Mouse (Mus musculus): Measurements from ENCODE around the gene Gm6803.
"Not testable (repeated sequence)": the region's sequence is repeated elsewhere in the genome, so short reads cannot be mapped to it uniquely, and the experiment has no call there.

Gm6803 gene

DNA sequence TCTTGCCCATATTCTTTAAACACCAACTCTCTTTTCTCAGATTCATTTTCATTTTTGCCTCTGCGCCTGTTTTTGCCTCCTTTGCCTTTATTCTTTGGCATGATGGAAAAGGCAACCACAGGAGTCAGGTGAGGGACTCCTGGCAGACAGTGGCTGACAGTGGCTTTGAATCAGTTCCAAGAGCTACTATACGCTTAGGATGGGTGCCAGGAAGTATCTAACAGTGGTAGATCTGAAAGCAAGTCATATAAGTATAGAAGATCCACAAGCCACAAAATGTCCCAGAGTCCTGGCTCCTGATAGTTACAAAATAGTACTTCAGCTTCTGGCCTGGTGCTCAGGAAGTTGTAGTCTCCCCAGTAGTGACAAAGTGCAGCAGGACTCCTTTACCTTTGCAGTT, at the start of gene Gm6803:
TSS of gene Gm6803 (minus strand) at position 101 of the 400 bp plus-strand sequence.
- DNase-seq: not testable (repeated sequence)

DNA sequence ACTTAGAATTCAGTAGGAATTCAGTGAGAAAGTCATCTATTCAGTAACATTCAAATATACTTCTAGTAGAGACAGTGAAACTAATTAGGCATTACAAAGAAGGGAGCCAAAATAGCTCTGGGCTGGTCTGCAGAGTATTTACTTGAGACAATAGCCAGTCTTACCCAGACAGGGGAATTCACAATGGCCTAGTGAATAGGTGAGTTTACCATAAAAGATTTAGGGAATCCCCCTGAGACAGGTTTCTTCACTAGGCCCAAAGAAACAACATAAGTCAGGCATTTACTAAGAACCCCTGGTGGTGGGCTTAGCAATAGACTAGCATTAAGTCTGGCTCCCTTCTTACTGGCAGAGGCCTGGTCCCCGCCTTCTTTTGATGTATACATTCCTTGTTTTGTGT, 26.7 kb upstream of the Gm6803 start:
- DNase-seq: not testable (repeated sequence)

DNA sequence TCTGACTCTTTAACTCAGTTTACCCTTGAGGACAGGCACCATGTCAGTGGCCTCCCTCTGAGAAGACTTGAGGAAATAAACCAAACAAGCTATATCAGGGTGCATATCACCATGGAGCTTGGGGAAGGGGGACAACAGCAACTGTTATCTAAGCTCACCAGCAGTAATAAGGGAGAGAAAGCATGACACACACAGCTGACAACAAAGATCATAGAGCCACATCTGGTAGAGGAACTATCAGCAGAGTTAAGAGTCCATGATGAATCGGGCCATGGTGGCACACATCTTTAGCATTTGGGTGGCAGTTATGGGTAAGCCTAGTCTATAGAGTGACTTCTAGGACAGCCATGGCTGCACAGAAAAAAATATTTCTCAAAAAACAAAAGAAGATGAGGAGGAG, 21.1 kb upstream of the Gm6803 start:
- DNase-seq: not testable (repeated sequence)

DNA sequence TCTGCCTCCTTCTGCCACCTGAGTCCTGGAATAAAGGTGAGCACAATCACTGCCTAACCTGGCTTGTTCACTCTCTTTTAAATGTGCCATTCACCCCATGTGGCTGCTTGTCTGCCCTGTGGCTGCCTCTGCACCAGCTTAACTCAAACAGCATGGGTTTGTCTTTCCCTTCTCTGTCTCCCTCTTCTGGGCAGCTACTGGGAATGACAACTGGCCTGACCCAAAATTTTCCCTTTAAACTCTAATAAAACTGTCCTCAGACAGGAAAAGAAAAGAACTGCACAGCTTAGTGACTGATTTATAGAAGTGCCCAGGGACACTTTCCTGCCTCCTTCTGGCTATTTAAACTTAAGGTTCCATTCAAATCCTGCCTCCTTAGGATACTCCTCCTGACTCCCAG, 20.5 kb upstream of the Gm6803 start:
- DNase-seq: not testable (repeated sequence)

DNA sequence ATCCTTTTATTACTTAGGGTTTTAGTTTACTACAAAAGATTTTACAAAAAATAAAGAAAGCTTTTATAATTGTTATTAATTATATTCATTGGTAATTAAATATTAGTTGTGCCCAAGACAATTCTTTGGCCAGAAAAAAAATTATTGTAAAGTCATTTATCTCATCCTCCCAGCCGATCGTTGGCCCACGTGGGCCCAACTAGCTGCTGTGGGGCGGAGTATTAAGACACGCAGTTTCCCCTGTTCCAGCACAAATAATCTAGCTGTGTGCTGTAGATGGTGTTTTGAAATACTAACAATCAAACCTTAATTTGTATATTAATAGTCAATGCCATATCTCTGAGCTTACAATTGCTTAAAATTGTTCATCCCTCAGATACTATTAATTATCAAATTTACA, 13.7 kb upstream of the Gm6803 start:
- not testable (repeated sequence) for DNase-seq

DNA sequence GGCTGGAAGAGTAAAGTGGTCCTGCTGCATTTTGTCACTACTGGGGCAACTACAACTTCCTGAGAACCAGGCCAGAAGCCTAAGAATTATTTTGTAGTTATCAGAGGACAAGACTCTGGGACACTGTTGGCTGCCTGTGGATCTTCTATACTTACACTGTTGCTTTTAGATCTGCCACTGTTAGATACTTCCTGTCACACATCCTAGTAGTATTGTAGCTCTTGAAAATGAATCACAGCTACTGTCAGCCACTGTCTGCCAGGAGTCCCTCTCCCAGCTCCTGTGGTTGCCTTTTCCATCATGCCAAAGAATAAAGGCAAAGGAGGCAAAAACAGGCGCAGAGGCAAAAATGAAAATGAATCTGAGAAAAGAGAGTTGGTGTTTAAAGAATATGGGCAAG, 8.1 kb upstream of the Gm6803 start, which contains the start of gene Gm2056:
TSS of gene Gm2056 (plus strand) at position 301 of the 400 bp plus-strand sequence.
- not testable (repeated sequence) for DNase-seq

DNA sequence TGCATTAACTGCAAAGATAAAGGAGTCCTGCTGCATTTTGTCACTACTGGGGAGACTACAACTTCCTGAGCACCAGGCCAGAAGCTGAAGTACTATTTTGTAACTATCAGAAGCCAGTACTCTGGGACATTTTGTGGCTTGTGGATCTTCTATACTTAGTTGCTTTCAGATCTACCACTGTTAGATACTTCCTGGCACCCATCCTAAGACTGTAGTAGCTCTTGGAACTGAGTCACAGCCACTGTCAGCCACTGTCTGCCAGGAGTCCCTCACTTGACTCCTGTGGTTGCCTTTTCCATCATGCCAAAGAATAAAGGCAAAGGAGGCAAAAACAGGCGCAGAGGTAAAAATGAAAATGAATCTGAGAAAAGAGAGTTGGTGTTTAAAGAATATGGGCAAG, 7.0 kb downstream of the Gm6803 start, which contains the start of gene Gm2075:
TSS of gene Gm2075 (plus strand) at position 301 of the 400 bp plus-strand sequence.
- not testable (repeated sequence) for DNase-seq

DNA sequence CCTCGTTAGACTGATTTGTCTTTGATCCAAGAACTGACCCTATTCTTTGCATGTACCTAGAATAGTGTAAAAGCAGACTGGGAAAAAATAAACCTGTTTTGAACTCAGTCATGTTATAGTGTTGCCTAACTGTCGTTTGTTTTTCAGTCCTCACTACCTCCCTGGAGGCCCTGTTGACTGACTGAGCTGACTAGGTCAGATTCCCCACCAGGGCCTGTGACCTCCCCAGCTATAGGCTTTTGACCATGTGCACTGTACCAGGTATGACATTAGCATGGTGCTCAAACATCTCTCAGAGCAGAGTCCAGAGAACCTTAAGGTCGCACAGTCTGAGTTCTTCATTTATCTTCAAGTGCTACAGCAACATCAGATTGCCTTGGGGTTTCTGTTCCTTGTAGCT, 14.5 kb downstream of the Gm6803 start:
- not testable (repeated sequence) for DNase-seq

DNA sequence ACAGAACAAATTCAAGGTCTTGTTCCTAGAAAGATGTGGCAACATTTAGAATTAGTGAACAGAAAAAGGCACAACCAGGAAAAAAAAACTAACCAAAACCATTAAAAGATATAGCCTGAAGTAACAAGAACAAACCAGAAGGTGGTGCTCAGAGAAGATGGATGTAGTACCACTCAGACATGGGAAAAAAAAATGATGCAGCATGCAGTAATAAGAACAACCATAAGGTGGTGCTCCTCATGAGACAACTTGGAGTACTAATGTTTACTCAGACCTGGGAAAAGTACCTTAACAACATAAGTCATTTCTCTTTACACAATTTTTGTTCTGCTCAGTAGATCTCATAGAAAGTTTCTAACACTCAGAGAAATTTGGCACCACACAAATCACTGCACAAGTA, 34.6 kb downstream of the Gm6803 start:
- not testable (repeated sequence) for DNase-seq

Measured in cerebellum, postnatal 36 days (tissue).